Mouse (Mus musculus) neural tube, embryonic 11.5 days (tissue): ENCODE measurements around the gene Fgd2. TPM values are rescaled to one million over a fixed set of nuclear protein-coding genes. Genes with fewer than 3 reads are reported as not detected.
A peak's percentile ranks its signal among the peaks of the same experiment; 100 is the strongest.

Experiments
- ATAC-seq: fragments of 200-750 bp; cut with Nextera tagmentation; 2 replicates; pipeline ENCODE4 v1.8.0; 2017; ENCODE audit warnings: moderate number of reproducible peaks, mild to moderate bottlenecking, moderate TSS enrichment, moderate library complexity; ENCODE audit not compliant: insufficient read depth, low FRiP score, low TSS enrichment
- DNase-seq: peaks from one replicate; pipeline ENCODE4 v3.0.0-alpha.2; 2015; ENCODE audit warnings: low spot score
- H3K27ac ChIP-seq: fragments of 300-500 bp; sonication (generic); 2 replicates; pipeline ENCODE4 v1.5.1; 2014; ENCODE audit warnings: low read depth, mild to moderate bottlenecking, low read length
- H3K27me3 ChIP-seq: fragments of 300-500 bp; sonication (generic); 2 replicates; pipeline ENCODE4 v1.6.1; 2014; ENCODE audit warnings: mild to moderate bottlenecking, low read length, mixed read lengths; ENCODE audit not compliant: control insufficient read depth, insufficient read depth
- H3K36me3 ChIP-seq: fragments of 300-500 bp; sonication (generic); 2 replicates; pipeline ENCODE4 v1.6.1; 2014; ENCODE audit warnings: mild to moderate bottlenecking, low read length, moderate library complexity, mixed read lengths; ENCODE audit not compliant: control insufficient read depth, insufficient read depth
- H3K4me1 ChIP-seq: fragments of 300-500 bp; sonication (generic); 2 replicates; pipeline ENCODE4 v1.6.1; 2014; ENCODE audit warnings: low read length, mixed read lengths; ENCODE audit not compliant: control insufficient read depth, insufficient read depth
- H3K4me2 ChIP-seq: fragments of 300-500 bp; sonication (generic); 2 replicates; pipeline ENCODE4 v1.6.1; 2014; ENCODE audit warnings: low read depth, mild to moderate bottlenecking, moderate library complexity
- H3K4me3 ChIP-seq: fragments of 300-500 bp; sonication (generic); 2 replicates; pipeline ENCODE4 v1.5.1; 2014; ENCODE audit warnings: low read depth, low read length
- H3K9ac ChIP-seq: fragments of 300-500 bp; sonication (generic); 2 replicates; pipeline ENCODE4 v1.6.1; 2014; ENCODE audit warnings: mild to moderate bottlenecking, low read length
- H3K9me3 ChIP-seq: fragments of 300-500 bp; sonication (generic); 2 replicates; pipeline ENCODE4 v1.6.1; 2016; ENCODE audit warnings: low read length; ENCODE audit not compliant: control insufficient read depth
- WGBS: fragments of 180-500 bp; shearing (Covaris S2); extraction: QIAGEN DNeasy Blood & Tissue Kit; methylation state at CpG from one replicate; pipeline ENCODE4 v1.1.7; 2014; 5-methylcytosine and 5-hydroxymethylcytosine counted together
- polyA plus RNA-seq: library from polyadenylated mRNA; unstranded; fragments of >200 nt; fragmentation: Nextera tagmentation; extraction: Ambion mirVana; gene quantifications from 2 replicates; pipeline ENCODE4 v1.2.1, GENCODE M21; 2014

Fgd2 gene
- polyA plus RNA-seq, 1 experiment from 2014 or later: 2.8 TPM

DNA sequence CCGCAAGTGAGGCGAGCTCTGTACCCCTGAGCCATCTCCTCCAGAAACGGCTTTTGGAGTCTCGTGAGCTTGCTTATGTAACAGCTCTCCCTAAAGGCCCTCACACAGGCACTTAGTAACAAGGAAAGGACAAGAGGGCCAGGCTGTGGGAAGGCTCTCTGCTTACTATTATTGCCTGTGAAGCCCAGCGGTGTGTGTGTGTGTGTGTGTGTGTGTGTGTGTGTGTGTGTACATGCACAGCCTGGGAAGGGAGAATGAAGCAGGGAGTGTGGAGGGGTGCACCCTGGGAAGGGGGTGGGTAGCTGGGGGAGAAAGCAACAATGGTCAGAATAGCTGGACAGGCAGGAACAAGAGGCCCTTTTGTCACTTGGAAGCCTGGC, 5.3 kb upstream of the Fgd2 start:
- Histone ChIP-seq H3K27me3 (no peaks in the 10 kb centered on the region), H3K4me1 (peaks cover 18% of the 10 kb centered on the region), H3K4me2 (peak overlapping the region; percentile 53), H3K9ac (peak overlapping the region; percentile 72), H3K9me3 (no peaks in the 10 kb centered on the region), H3K36me3 (no peaks in the 10 kb centered on the region), H3K4me3 (no peak overlapping the region), H3K27ac (peak overlapping the region; percentile 99)
- WGBS: 23% methylated on average over 5 of the region's 5 CpGs
- DNase-seq (peak; percentile 71), ATAC-seq (peak; percentile 66)

DNA sequence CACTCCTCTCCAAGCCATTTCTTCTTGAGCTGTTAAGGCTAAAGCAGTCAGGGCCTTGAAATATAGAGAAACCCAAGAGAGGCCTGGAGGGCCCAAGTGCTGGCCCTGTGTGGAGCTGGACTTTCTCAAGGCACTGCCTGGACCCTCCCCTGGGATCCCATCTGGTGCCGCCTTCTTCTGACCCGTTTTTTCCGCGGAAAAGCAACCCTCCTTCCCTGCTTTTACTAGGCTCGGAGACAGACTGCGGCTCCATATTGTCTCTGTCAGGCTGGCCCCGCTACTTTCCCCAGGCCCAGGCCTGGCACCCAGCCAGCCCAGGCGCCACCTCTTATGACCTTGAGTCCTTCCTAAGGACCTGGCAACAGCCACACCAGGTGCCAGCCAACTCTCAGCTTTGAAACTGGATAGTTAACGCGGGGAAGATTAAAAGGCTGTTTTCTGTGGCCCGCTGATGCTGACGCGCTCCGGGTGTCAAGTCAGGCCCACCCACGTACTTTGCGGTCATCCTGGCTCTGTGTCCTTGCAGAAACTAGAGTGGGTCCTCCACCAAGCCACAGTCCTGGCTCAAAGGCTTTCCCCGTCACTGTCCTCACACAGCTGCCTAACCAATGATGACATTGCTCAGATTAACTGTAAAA, 4.8 kb upstream of the Fgd2 start:
- H3K36me3 ChIP-seq: no peaks in the 10 kb centered on the region
- H3K9ac ChIP-seq: peak overlapping the region; percentile 72
- peak overlapping the region; percentile 17 for H3K4me3 ChIP-seq
- H3K27me3 ChIP-seq: no peaks in the 10 kb centered on the region
- 19% methylated on average over 17 of the region's 17 CpGs for WGBS
- H3K4me1 ChIP-seq: peaks cover 18% of the 10 kb centered on the region
- ATAC-seq (peak; percentile 61), DNase-seq (peak; percentile 59)
- H3K9me3 ChIP-seq: no peaks in the 10 kb centered on the region
- H3K27ac ChIP-seq: peak overlapping the region; percentile 99
- peak overlapping the region; percentile 53 for H3K4me2 ChIP-seq

DNA sequence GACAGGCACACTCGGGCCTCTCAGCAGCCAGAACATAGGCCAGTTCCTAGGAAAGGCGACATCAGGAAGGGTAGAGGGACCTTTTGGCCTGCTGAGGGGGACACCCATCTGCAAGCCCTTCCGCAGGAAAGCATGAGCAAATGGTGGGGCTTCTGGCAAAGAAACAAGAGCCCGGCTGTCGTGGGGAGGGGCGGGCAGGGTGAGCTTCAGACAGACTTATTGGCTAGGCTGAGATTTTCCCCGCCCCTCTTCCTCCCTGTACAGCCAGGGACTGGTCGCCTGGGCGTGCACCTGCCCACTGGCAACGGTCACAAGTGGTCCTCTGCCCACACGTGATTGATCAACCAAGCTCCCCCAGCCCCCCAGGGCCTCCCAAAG, 4.2 kb upstream of the Fgd2 start:
- ATAC-seq (peak; percentile 95), DNase-seq (peak; percentile 87)
- Histone ChIP-seq H3K27ac (peak overlapping the region; percentile 99), H3K9ac (peak overlapping the region; percentile 72), H3K4me3 (peak overlapping the region; percentile 17), H3K4me2 (peak overlapping the region; percentile 53), H3K36me3 (no peaks in the 10 kb centered on the region), H3K9me3 (no peaks in the 10 kb centered on the region), H3K4me1 (peaks cover 18% of the 10 kb centered on the region), H3K27me3 (no peaks in the 10 kb centered on the region)
- under 1% methylated on average over 11 of the region's 11 CpGs for WGBS

GRCm38 (mm10) chr17:29356882-29357281, 3.8 kb upstream of the Fgd2 start:
- Histone ChIP-seq H3K9ac (peak overlapping the region; percentile 47), H3K36me3 (no peaks in the 10 kb centered on the region), H3K4me3 (peak overlapping the region; percentile 17), H3K27ac (peak overlapping the region; percentile 99), H3K4me2 (peak overlapping the region; percentile 53), H3K9me3 (no peaks in the 10 kb centered on the region), H3K4me1 (peaks cover 18% of the 10 kb centered on the region), H3K27me3 (no peaks in the 10 kb centered on the region)
- ATAC-seq (peak; percentile 63), DNase-seq (no peak)
- 3% methylated on average over 8 of the region's 9 CpGs for WGBS

DNA sequence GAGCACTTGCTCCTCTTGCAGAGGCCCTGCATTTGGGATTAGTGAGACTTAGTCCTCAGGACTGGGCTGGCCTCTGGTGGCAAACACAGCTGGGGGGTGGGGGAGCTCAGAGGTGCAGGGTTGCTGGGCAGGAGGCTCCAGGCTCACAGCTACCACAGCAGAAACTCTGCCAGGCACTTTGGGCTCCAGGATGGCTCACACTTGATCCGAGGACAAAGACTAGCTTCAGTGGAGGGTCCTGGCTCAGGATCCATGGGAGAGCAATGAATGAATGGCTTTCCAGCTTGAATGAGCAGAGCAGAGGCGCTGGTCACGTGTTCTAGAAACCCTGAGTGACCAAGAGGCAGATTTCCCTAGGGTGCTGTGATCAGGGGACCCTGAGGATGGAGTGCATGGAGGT, 1.8 kb upstream of the Fgd2 start:
- H3K9me3 ChIP-seq: no peaks in the 10 kb centered on the region
- no peaks in the 10 kb centered on the region for H3K36me3 ChIP-seq
- no peaks in the 10 kb centered on the region for H3K27me3 ChIP-seq
- H3K9ac ChIP-seq: no peak overlapping the region
- H3K4me3 ChIP-seq: no peak overlapping the region
- 78% methylated on average over 3 of the region's 3 CpGs for WGBS
- H3K4me1 ChIP-seq: peaks cover 18% of the 10 kb centered on the region
- H3K4me2 ChIP-seq: no peak overlapping the region
- no peak for DNase-seq
- ATAC-seq: no peak
- H3K27ac ChIP-seq: no peak overlapping the region

DNA sequence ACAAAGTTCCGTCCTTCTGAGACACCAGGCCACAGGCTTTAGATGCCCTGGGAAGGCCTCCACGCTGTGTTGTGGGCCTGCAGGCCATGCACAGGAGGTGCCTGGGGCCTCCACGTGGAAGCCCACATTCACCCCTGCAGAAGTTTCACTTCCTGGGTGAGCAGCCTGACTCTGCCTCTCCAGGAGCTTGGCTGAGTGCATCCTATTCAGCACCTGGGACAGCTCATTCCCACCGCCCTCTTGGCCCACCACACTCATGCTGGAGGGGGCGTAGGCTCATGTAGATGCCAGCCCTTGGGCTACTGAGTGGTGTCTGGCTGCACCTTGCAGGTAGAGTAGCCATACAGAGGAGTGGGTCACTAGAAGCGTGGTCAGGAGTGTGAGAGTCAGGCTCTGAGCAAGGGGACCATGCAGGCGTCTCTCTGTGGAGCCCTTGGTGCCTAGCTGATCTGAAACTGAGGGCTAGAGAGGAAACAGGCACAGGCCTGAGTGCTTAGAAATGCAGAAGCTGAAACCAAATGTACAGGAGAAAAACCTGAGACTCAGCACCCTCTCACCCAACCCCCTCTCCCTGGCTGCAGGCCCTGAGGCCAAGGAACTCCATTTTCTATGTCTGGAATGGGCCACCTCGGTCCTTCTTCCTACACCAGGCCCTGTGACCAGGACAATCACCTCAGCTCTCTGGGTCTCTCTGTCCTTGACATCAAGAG, 1.4 kb downstream of the Fgd2 start:
- no peak overlapping the region for H3K9ac ChIP-seq
- no peak overlapping the region for H3K27ac ChIP-seq
- H3K9me3 ChIP-seq: no peaks in the 10 kb centered on the region
- WGBS: 60% methylated on average over 8 of the region's 8 CpGs
- H3K4me1 ChIP-seq: peaks cover 2% of the 10 kb centered on the region; the same call in 1 of the 2 replicates
- no peak overlapping the region for H3K4me2 ChIP-seq
- ATAC-seq: no peak
- no peaks in the 10 kb centered on the region for H3K27me3 ChIP-seq
- H3K36me3 ChIP-seq: no peaks in the 10 kb centered on the region
- no peak for DNase-seq
- no peak overlapping the region for H3K4me3 ChIP-seq

- WGBS: 86% methylated on average over 8 of the region's 8 CpGs
- DNase-seq (no peak), ATAC-seq (no peak)
- no peaks in the 10 kb centered on the region for H3K4me1 ChIP-seq
- no peak overlapping the region for H3K27ac ChIP-seq
- H3K4me2 ChIP-seq: no peak overlapping the region
- no peak overlapping the region for H3K9ac ChIP-seq
- H3K27me3 ChIP-seq: no peaks in the 10 kb centered on the region
- H3K9me3 ChIP-seq: no peaks in the 10 kb centered on the region
- no peaks in the 10 kb centered on the region for H3K36me3 ChIP-seq
- H3K4me3 ChIP-seq: no peak overlapping the region
These were observed 2.4 kb downstream of the Fgd2 start for GRCm38 (mm10) chr17:29363109-29363508.

DNA sequence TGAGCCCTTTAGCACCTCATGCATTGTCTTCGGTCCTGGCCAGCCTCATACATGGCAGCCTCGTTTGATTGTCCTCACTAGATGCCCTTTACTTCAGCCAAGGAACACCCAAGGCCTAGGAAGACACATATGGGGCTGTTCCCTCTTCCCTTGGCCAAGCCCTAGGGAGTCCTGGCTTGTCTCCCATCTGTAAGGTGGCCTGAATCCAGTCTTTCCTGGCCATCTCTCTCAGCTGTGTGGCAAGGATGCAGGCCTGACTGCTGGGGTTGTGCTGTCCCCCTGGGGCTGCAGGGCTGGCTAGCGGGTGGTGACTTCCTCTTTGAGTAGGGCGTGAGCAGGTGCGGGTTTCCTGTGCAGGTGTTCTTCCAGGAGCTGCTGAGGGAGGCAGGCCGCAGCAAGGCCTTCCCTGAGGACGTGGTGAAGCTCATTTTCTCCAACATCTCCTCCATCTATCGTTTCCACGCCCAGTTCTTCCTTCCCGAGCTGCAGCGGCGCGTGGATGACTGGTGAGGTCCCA, 4.4 kb downstream of the Fgd2 start:
- no peak overlapping the region for H3K4me3 ChIP-seq
- H3K9me3 ChIP-seq: no peaks in the 10 kb centered on the region
- H3K36me3 ChIP-seq: no peaks in the 10 kb centered on the region
- no peak overlapping the region for H3K27ac ChIP-seq
- H3K9ac ChIP-seq: no peak overlapping the region
- H3K27me3 ChIP-seq: no peaks in the 10 kb centered on the region
- 89% methylated on average over 13 of the region's 13 CpGs for WGBS
- DNase-seq (no peak), ATAC-seq (no peak)
- no peak overlapping the region for H3K4me2 ChIP-seq
- H3K4me1 ChIP-seq: no peaks in the 10 kb centered on the region

GRCm38 (mm10) chr17:29368726-29369125, 8.0 kb downstream of the Fgd2 start:
- Histone ChIP-seq H3K4me3 (no peak overlapping the region), H3K4me1 (no peaks in the 10 kb centered on the region), H3K4me2 (no peak overlapping the region), H3K27ac (no peak overlapping the region), H3K9ac (no peak overlapping the region), H3K27me3 (no peaks in the 10 kb centered on the region), H3K36me3 (no peaks in the 10 kb centered on the region), H3K9me3 (no peaks in the 10 kb centered on the region)
- ATAC-seq: no peak
- no peak for DNase-seq
- 9% methylated on average over 7 of the region's 7 CpGs for WGBS
